Mouse (Mus musculus) thymus, adult 2 months (tissue): Measurements from ENCODE around the gene BC024978.

Experiments
- CTCF ChIP-seq: fragments of 200-500 bp; IDR thresholded peaks from 2 replicates; pipeline ENCODE4 v1.5.1; 2012; ENCODE audit warnings: mild to moderate bottlenecking, control low read depth, low read length, moderate library complexity, borderline replicate concordance; ENCODE audit not compliant: control insufficient read depth, poor library complexity, insufficient read depth; ENCODE audit errors: extremely low read depth
- POLR2A ChIP-seq: fragments of 200-500 bp; IDR thresholded peaks from 2 replicates; pipeline ENCODE4 v1.6.1; 2012; ENCODE audit warnings: mild to moderate bottlenecking, low read length, control low read depth, moderate library complexity; ENCODE audit not compliant: control insufficient read depth, poor library complexity, insufficient read depth; ENCODE audit errors: extremely low read depth

DNA sequence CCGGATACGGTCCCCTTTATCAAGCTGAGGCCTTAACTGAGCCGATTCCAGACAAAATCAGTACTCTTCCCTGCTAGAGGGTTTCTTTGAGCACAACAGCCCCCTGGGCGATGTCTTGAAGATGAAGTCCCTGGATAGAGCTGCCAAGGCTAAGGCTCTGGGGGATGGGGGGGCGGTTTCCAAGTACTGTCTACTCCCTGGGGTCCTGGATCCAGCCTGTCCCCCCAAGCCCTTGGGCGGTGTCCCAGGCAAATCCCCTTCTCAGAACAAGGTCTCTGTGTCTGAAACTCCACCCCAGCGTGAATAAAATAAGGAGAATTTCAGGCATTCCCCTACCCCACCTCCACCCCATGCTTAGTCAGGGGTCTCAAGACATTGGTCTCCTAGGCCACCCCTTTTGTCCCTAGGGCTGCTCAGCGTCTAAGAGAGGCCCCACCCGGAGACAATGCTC, 63.7 kb downstream of the BC024978 start:
- no peak for TF ChIP-seq POLR2A
- no peak for TF ChIP-seq CTCF
